Mouse (Mus musculus) kidney, postnatal 0 days (tissue): ENCODE data around the gene Nrgn. TPM values are rescaled to one million over a fixed set of nuclear protein-coding genes. Genes with fewer than 3 reads are reported as not detected.

Experiments
- ATAC-seq: fragments of 200-750 bp; cut with Nextera tagmentation; replicated peaks from 2 replicates; pipeline ENCODE4 v1.8.0; 2017; ENCODE audit warnings: low read depth, moderate number of reproducible peaks, moderate TSS enrichment, moderate library complexity; ENCODE audit not compliant: low FRiP score
- DNase-seq: peaks from one replicate; pipeline ENCODE4 v3.0.0-alpha.2; 2016; ENCODE audit warnings: low spot score
- H3K27ac ChIP-seq: fragments of 300-500 bp; sonication (generic); 2 replicates; pipeline ENCODE4 v1.5.1; 2014; ENCODE audit warnings: mild to moderate bottlenecking
- H3K27me3 ChIP-seq: fragments of 300-500 bp; sonication (generic); 2 replicates; pipeline ENCODE4 v1.6.1; 2014; ENCODE audit warnings: low read length, mixed read lengths; ENCODE audit not compliant: insufficient read depth
- H3K36me3 ChIP-seq: fragments of 300-500 bp; sonication (generic); 2 replicates; pipeline ENCODE4 v1.6.1; 2014; ENCODE audit warnings: low read length, mixed read lengths; ENCODE audit not compliant: insufficient read depth
- H3K4me1 ChIP-seq: fragments of 300-500 bp; sonication (generic); replicated peaks from 2 replicates; pipeline ENCODE4 v1.6.1; 2014; ENCODE audit warnings: antibody characterized with exemption, low read length, mixed read lengths; ENCODE audit not compliant: insufficient read depth
- H3K4me2 ChIP-seq: fragments of 300-500 bp; sonication (generic); 2 replicates; pipeline ENCODE4 v1.6.1; 2014; ENCODE audit warnings: mild to moderate bottlenecking, low read length, moderate library complexity, mixed read lengths
- H3K4me3 ChIP-seq: fragments of 300-500 bp; sonication (generic); replicated peaks from 2 replicates; pipeline ENCODE4 v1.5.1; 2014; ENCODE audit warnings: low read depth, low read length
- H3K9ac ChIP-seq: fragments of 300-500 bp; sonication (generic); 2 replicates; pipeline ENCODE4 v1.6.1; 2014; ENCODE audit warnings: low read depth, low read length
- H3K9me3 ChIP-seq: fragments of 300-500 bp; sonication (generic); replicated peaks from 2 replicates; pipeline ENCODE4 v1.6.1; 2016; ENCODE audit warnings: low read length, inconsistent platforms, mixed read lengths
- CTCF ChIP-seq: IDR thresholded peaks from 2 replicates; pipeline ENCODE4 v1.5.1; 2016; ENCODE audit warnings: antibody characterized with exemption, low read depth, mild to moderate bottlenecking, moderate library complexity
- WGBS: fragments of 180-500 bp; shearing (Covaris S2); extraction: QIAGEN DNeasy Blood & Tissue Kit; methylation state at CpG from one replicate; pipeline ENCODE4 v1.1.7; 2014; 5-methylcytosine and 5-hydroxymethylcytosine counted together
- polyA plus RNA-seq: library from polyadenylated mRNA; unstranded; fragments of >200 nt; fragmentation: Nextera tagmentation; extraction: Ambion mirVana; gene quantifications from 2 replicates; pipeline ENCODE4 v1.2.1, GENCODE M21; 2015

The Nrgn gene
- polyA plus RNA-seq, 1 experiment from 2014 or later: 3.3 TPM

DNA sequence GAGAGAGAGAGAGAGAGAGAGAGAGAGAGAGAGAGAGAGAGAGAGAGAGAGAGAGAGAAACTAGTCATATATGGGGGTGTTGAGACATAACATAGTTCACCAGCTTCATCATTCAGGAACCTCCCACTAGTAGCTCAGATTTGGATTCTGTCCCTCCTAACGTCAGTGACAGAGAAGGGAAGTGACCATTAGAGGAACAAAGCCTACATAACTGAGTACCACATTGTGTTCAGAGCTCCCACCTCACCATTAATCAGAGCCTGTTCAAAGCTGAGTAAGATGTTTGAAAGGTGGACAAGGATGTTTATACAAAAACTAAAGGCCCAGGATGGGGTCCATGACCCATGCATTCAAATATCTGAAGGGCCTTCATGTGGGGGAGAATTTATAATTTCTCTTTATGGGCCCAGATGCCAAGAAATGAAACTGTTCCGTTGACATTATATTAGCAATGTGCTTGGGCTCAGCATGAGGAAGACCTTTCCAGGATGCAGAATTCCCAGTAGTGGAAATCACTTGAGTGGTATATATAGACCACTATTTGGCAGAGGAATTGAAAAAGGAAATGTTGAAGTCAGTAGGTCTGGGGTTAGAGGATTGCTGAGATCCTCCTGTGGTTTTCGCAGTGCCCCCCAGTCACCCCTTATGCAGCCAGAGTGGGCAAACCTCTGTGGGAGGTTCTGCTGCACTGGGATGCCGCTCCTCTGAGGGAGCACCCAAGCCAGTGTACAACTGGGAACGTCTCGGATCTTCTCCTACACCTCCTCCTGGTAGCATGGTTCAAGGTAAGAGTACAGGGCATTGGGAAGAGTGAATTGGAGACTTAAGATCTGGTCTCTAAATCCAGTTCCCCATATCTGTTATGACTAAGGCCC, 11.8 kb downstream of the Nrgn start:
- Histone ChIP-seq H3K4me3 (no peak overlapping the region), H3K27me3 (peaks cover 4% of the 10 kb centered on the region; the same call in 1 of the 2 replicates), H3K27ac (0 out of 2 replicates have a peak overlapping the region, but pooled peaks have one; percentile 19), H3K9ac (no peak overlapping the region), H3K4me2 (no peak overlapping the region), H3K4me1 (peaks cover 16% of the 10 kb centered on the region), H3K9me3 (no peaks in the 10 kb centered on the region), H3K36me3 (no peaks in the 10 kb centered on the region)
- TF ChIP-seq CTCF: no peak
- no peak for DNase-seq
- no peak for ATAC-seq
- WGBS: 70% methylated on average over 6 of the region's 6 CpGs

DNA sequence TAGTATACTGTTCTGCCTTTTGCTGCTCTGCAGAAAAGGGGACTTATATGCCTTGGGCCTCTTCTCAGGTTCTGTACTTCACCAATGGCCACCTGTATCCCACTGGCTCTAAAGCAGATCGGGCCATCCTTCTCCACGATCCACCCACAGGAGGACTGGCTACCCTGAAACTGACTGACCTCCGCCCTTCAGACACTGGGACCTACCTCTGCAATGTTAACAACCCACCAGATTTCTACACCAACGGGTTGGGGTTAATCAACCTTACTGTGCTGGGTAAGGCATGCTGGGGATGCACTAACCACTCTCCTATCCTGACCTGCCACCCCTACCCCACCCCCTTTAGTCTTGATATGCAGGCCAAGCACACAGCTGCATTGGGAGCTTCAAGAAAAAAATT, 12.5 kb downstream of the Nrgn start:
- ATAC-seq (no peak), DNase-seq (no peak)
- Histone ChIP-seq H3K4me1 (peaks cover 13% of the 10 kb centered on the region), H3K9me3 (no peaks in the 10 kb centered on the region), H3K4me2 (no peak overlapping the region), H3K4me3 (no peak overlapping the region), H3K27ac (no peak overlapping the region), H3K36me3 (no peaks in the 10 kb centered on the region), H3K27me3 (no peaks in the 10 kb centered on the region), H3K9ac (no peak overlapping the region)
- no peak for TF ChIP-seq CTCF
- WGBS: 90% methylated on average over 4 of the region's 4 CpGs

DNA sequence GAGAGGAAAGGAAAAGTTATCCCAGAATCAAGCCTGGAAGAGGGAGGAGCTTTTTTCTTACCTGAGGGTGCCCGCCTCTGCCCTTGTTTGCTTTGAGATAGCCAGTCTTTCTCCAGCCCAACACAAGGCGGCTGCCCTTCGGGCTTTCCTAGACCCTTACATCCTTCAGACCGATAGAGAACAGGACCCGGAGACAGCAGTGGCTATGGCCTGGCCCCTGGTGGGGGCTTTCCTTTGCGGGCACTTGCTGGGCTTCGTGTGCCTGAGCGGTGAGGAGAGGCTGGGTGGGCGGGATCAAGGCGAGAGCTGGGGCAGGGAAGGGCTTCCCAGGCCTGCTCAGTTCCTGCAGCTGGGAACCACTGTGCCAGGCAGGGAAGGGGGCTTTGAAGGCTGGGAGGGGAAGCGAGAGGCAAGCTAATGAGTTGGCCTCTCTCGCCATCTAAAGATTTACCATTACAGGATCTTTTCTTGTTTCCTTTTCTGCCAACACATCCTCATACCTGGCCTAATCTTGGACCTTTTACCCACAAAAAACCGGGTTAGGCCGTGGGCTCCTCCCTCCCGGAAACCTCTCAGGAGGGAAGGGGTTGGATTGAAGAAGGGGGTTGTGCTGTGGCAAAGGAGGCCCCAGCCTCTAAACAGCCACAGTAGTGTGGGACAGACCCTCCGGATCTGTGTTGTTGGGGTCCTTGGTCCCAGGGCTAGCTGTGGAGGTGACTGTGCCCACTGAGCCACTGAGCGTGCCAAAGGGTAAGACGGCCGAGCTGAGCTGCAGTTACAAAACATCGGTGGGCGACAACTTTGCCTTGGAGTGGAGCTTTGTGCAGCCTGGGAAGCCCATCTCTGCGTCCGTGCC, 13.3 kb downstream of the Nrgn start, which contains the start of gene Vsig2:
Gene Vsig2 (plus strand): TSS at position 86 of the 856 bp plus-strand sequence.
- Histone ChIP-seq H3K36me3 (no peaks in the 10 kb centered on the region), H3K4me2 (no peak within 1 kb of the TSS), H3K9ac (no peak within 1 kb of the TSS), H3K4me3 (no peak within 1 kb of the TSS), H3K9me3 (no peaks in the 10 kb centered on the region), H3K27me3 (no peaks in the 10 kb centered on the region), H3K27ac (no peak within 1 kb of the TSS), H3K4me1 (peaks cover 8% of the 10 kb centered on the region)
- WGBS: 53% methylated on average over 23 of the region's 23 CpGs
- ATAC-seq (no peak), DNase-seq (no peak)
- TF ChIP-seq CTCF: no peak

DNA sequence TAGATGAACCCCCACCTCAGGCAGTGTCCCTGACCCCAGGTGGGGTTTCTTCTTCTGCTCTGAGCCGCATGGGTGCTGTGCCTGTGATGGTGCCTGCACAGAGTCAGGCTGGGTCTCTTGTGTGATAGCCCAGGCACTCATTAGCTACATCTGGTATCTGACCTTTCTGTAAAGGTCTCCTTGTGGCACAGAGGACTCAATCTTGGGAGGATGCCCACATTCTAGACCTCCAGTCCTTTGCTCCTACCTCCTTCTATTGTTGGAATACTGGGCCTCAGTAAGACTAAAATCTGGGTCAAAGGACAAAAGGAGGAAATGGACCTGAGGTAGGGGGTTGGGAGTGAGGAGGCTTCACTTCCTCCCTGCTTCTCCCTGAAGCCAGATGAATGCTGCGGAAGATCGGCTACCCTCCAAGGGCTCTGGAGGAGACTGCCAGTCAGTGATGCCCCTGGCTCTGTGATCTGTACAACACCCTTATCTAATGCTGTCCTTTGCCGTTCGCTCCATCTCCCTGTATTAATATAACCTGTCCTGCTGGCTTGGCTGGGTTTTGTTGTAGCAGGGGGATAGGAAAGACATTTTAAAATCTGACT, 14.9 kb downstream of the Nrgn start:
- no peak overlapping the region for H3K4me3 ChIP-seq
- H3K4me1 ChIP-seq: peaks cover 5% of the 10 kb centered on the region; the same call in 1 of the 2 replicates
- whole genome bisulfite sequencing: 75% methylated on average over 5 of the region's 5 CpGs
- ATAC-seq: no peak
- H3K36me3 ChIP-seq: no peaks in the 10 kb centered on the region
- H3K27ac ChIP-seq: 0 out of 2 replicates have a peak overlapping the region, but pooled peaks have one; percentile 2
- no peak overlapping the region for H3K9ac ChIP-seq
- no peak for TF ChIP-seq CTCF
- H3K27me3 ChIP-seq: no peaks in the 10 kb centered on the region
- DNase-seq: no peak
- no peaks in the 10 kb centered on the region for H3K9me3 ChIP-seq
- no peak overlapping the region for H3K4me2 ChIP-seq

DNA sequence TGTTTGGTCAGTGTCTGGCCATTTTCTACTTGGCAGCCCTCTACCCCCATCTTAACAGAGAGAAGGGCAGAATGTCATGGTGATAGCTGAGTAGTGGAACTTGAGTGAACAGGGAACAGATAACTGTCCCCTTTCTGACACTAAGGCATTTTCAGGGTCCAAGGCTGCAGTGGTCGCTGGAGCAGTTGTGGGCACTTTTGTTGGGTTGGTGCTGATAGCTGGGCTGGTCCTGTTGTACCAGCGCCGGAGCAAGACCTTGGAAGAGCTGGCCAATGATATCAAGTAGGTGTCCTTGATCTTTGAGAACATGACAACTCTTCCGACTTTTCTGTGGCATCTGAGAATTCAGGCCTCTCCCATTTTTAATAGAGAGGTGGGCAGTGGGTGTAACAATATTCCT, 15.9 kb downstream of the Nrgn start:
- no peaks in the 10 kb centered on the region for H3K36me3 ChIP-seq
- no peak overlapping the region for H3K9ac ChIP-seq
- H3K9me3 ChIP-seq: no peaks in the 10 kb centered on the region
- no peaks in the 10 kb centered on the region for H3K27me3 ChIP-seq
- TF ChIP-seq CTCF: no peak
- DNase-seq (no peak), ATAC-seq (no peak)
- H3K4me3 ChIP-seq: no peak overlapping the region
- no peak overlapping the region for H3K4me2 ChIP-seq
- H3K27ac ChIP-seq: no peak overlapping the region
- WGBS: 87% methylated on average over 4 of the region's 4 CpGs
- H3K4me1 ChIP-seq: peaks cover 5% of the 10 kb centered on the region; the same call in 1 of the 2 replicates
